Mouse (Mus musculus) midbrain, embryonic 14.5 days (tissue): Measurements from ENCODE around the gene Smbd1. TPM values are rescaled to one million over a fixed set of nuclear protein-coding genes. Genes with fewer than 3 reads are reported as not detected.

Source experiments
- ATAC-seq: fragments of 200-750 bp; cut with Nextera tagmentation; 2 replicates; pipeline ENCODE4 v1.8.0; 2017; ENCODE audit warnings: moderate number of reproducible peaks, moderate library complexity; ENCODE audit not compliant: low FRiP score, low TSS enrichment
- DNase-seq: peaks from one replicate; pipeline ENCODE4 v3.0.0-alpha.2; 2015
- H3K27ac ChIP-seq: fragments of 300-500 bp; sonication (generic); replicated peaks from 2 replicates; pipeline ENCODE4 v1.5.1; 2014; ENCODE audit warnings: mild to moderate bottlenecking, low read depth, low read length, moderate library complexity
- H3K27me3 ChIP-seq: fragments of 300-500 bp; sonication (generic); 2 replicates; pipeline ENCODE4 v1.6.1; 2014; ENCODE audit warnings: low read length, control low read depth, mixed read lengths; ENCODE audit not compliant: control insufficient read depth, insufficient read depth
- H3K36me3 ChIP-seq: fragments of 300-500 bp; sonication (generic); 2 replicates; pipeline ENCODE4 v1.6.1; 2014; ENCODE audit warnings: low read length, control low read depth; ENCODE audit not compliant: control insufficient read depth, insufficient read depth
- H3K4me1 ChIP-seq: fragments of 300-500 bp; sonication (generic); 2 replicates; pipeline ENCODE4 v1.6.1; 2014; ENCODE audit warnings: mild to moderate bottlenecking, antibody characterized with exemption, low read length, control low read depth; ENCODE audit not compliant: control insufficient read depth, insufficient read depth
- H3K4me2 ChIP-seq: fragments of 300-500 bp; sonication (generic); 2 replicates; pipeline ENCODE4 v1.6.1; 2014; ENCODE audit warnings: mild to moderate bottlenecking, low read length, moderate library complexity
- H3K4me3 ChIP-seq: fragments of 300-500 bp; sonication (generic); replicated peaks from 2 replicates; pipeline ENCODE4 v1.5.1; 2014; ENCODE audit warnings: low read depth, low read length
- H3K9ac ChIP-seq: fragments of 300-500 bp; sonication (generic); replicated peaks from 2 replicates; pipeline ENCODE4 v1.6.1; 2014; ENCODE audit warnings: mild to moderate bottlenecking, low read length, moderate library complexity
- H3K9me3 ChIP-seq: fragments of 300-500 bp; sonication (generic); 2 replicates; pipeline ENCODE4 v1.6.1; 2016; ENCODE audit warnings: low read length, control low read depth, mixed read lengths; ENCODE audit not compliant: control insufficient read depth
- WGBS: fragments of 180-500 bp; shearing (Covaris S2); extraction: QIAGEN DNeasy Blood & Tissue Kit; methylation state at CpG from one replicate; pipeline ENCODE4 v1.1.7; 2014; 5-methylcytosine and 5-hydroxymethylcytosine counted together
- polyA plus RNA-seq: library from polyadenylated mRNA; unstranded; fragments of >200 nt; fragmentation: Nextera tagmentation; extraction: Ambion mirVana; gene quantifications from 2 replicates; pipeline ENCODE4 v1.2.1, GENCODE M21; 2014

Smbd1 gene
- polyA plus RNA-seq, 1 experiment from 2014 or later = not detected

DNA sequence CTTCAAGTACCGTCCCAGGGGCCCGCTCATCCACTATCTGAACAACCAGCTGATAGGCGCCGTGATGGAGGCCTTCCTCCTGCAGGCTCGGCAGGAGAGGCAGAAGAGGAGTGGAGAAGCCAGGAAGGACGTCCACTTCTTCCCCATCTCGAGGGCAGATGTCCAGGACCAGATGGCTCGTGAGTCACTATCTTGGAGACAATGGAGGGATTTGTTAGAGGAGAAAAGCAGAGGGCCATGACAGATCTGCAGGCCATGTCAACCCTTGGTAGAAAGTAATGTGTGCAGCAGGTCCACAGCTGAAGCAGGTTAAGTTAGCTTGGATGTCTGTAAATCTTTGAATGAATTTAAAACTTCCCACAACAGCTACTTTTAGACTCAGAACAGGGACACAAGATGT lies 31.3 kb downstream of the Smbd1 start:
- Histone ChIP-seq H3K36me3 (no peaks in the 10 kb centered on the region), H3K4me1 (0 out of 2 replicates have a peak, but pooled peaks cover 3% of the 10 kb centered on the region), H3K4me2 (no peak overlapping the region), H3K4me3 (no peak overlapping the region), H3K9me3 (no peaks in the 10 kb centered on the region), H3K27ac (no peak overlapping the region), H3K9ac (no peak overlapping the region), H3K27me3 (no peaks in the 10 kb centered on the region)
- ATAC-seq (no peak), DNase-seq (no peak)
- 50% methylated on average over 8 of the region's 8 CpGs for WGBS

GRCm38 (mm10) chr16:32776676-32777075 lies 33.6 kb downstream of the Smbd1 start:
- no peak overlapping the region for H3K27ac ChIP-seq
- no peak overlapping the region for H3K4me3 ChIP-seq
- no peak overlapping the region for H3K4me2 ChIP-seq
- no peaks in the 10 kb centered on the region for H3K36me3 ChIP-seq
- DNase-seq = no peak
- no peak overlapping the region for H3K9ac ChIP-seq
- H3K9me3 ChIP-seq = no peaks in the 10 kb centered on the region
- ATAC-seq = no peak
- H3K4me1 ChIP-seq = no peaks in the 10 kb centered on the region
- 89% methylated on average over 10 of the region's 10 CpGs for WGBS
- no peaks in the 10 kb centered on the region for H3K27me3 ChIP-seq

GRCm38 (mm10) chr16:32766904-32767303 lies 43.4 kb downstream of the Smbd1 start:
- Histone ChIP-seq H3K4me2 (no peak overlapping the region), H3K27ac (no peak overlapping the region), H3K9ac (no peak overlapping the region), H3K27me3 (no peaks in the 10 kb centered on the region), H3K4me1 (no peaks in the 10 kb centered on the region), H3K4me3 (no peak overlapping the region), H3K9me3 (no peaks in the 10 kb centered on the region), H3K36me3 (no peaks in the 10 kb centered on the region)
- ATAC-seq (no peak), DNase-seq (no peak)
- WGBS = 91% methylated on average over 7 of the region's 7 CpGs

DNA sequence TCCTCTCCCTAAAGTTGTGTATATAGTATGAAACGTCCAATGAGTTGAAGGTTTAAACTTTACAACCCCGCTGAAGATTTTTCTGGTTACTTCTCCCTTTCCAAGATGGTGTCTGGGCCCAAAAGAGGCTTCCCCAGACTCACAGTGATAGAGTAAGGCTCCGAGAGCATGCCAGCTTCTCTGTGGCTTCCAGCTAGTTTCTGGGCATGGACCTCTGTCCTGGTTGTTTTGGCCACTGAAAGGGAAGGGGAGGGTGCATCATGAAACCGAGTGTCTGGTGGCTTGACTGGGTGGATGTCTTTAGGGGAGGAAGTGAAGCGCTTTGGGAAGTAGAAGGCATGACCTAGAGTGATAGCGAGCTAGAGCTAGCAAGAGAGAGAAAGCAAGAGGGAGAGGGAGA lies 45.3 kb downstream of the Smbd1 start:
- no peak overlapping the region for H3K4me2 ChIP-seq
- 80% methylated on average over 6 of the region's 6 CpGs for WGBS
- ATAC-seq = no peak
- H3K27me3 ChIP-seq = no peaks in the 10 kb centered on the region
- no peaks in the 10 kb centered on the region for H3K9me3 ChIP-seq
- no peaks in the 10 kb centered on the region for H3K4me1 ChIP-seq
- no peak overlapping the region for H3K4me3 ChIP-seq
- H3K36me3 ChIP-seq = no peaks in the 10 kb centered on the region
- H3K27ac ChIP-seq = no peak overlapping the region
- no peak overlapping the region for H3K9ac ChIP-seq
- no peak for DNase-seq

DNA sequence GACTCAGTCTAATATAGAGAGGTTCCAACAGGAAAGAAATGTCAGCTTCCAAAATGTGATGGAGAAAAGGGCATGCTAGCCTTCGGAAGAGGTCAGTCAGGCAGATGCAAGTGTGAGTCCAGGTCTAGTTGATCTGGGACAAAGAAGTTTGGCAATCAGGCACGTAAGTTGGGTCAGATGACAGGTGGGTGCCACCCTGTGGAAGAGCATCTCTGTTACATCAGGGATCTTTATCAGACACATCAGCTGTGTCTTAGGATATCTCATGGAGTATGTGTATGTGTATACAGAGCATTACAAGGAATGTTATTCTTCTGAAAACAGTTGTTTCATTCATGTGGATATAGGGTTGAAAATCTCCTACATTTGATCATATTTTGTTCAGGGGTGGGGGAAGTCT lies 45.7 kb downstream of the Smbd1 start:
- H3K9me3 ChIP-seq = no peaks in the 10 kb centered on the region
- no peak for ATAC-seq
- 85% methylated on average over 2 of the region's 2 CpGs for WGBS

More for the DNA sequence above, 45.7 kb downstream of the Smbd1 start:
- DNase-seq = no peak
- no peaks in the 10 kb centered on the region for H3K27me3 ChIP-seq
- no peak overlapping the region for H3K9ac ChIP-seq
- no peak overlapping the region for H3K4me2 ChIP-seq
- H3K4me1 ChIP-seq = no peaks in the 10 kb centered on the region
- no peak overlapping the region for H3K4me3 ChIP-seq
- H3K36me3 ChIP-seq = no peaks in the 10 kb centered on the region
- H3K27ac ChIP-seq = no peak overlapping the region

Other genes starting within 250 kb of the Smbd1 start
- gene Tfrc, start 201.6 kb downstream of the Smbd1 start, polyA plus RNA-seq = 31.8 and 69.8 TPM in 2 replicates
- gene Tnk2, start 166.6 kb downstream of the Smbd1 start, polyA plus RNA-seq = 15.5 and 17.6 TPM in 2 replicates
- gene Muc4, start 74.6 kb downstream of the Smbd1 start, polyA plus RNA-seq = 0.16 TPM in 1 of 2 replicates, not detected in the other
- gene Muc20, start 13.0 kb downstream of the Smbd1 start, polyA plus RNA-seq = not detected in 2 replicates
- gene Fyttd1, start 67.0 kb upstream of the Smbd1 start, polyA plus RNA-seq = 167 and 171 TPM in 2 replicates
- gene Rubcn, start 67.3 kb upstream of the Smbd1 start, polyA plus RNA-seq = 30.0 TPM in 2 replicates
- 35.2 and 51.7 TPM in 2 replicates for gene Lrch3, start 103.6 kb upstream of the Smbd1 start, polyA plus RNA-seq
- 4.7 and 6.2 TPM in 2 replicates for gene Iqcg, start 245.7 kb upstream of the Smbd1 start, polyA plus RNA-seq
- 477 and 558 TPM in 2 replicates for gene Rpl35a, start 246.0 kb upstream of the Smbd1 start, polyA plus RNA-seq